Comparison of ENCODE assay signal across 24 mouse cellular contexts in the genomic region with DNA sequence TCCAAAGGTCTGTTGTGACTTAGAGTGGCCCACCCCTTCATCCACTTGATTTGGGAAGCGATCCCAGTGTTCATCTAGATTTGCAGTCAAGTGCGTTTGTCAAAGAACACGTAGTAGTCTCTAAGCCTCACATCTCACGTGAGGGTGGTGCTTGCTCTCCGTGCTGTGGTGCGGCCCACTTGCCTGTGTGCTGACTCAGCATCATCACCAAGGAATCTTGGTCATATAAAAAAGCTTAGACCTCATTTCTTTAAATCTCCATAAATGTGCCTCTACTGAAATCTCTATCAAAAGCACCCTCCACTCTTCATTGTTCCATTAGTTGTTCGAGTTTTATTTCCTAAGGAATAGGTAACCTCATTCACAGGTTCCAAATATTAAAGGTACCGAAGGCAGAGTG.
DNase-seq lines count a peak whose midpoint lies in the region; ATAC-seq and TF ChIP-seq lines count a peak whose summit lies in the region.
"Had no signal": no experiment of that assay in that cellular context is flagged by ENCODE, and none has a peak within 500 bp of the region (broad histone marks: within the 10 kb centered on the region; RNA-seq: fewer than 3 reads in every experiment).

No protein-coding gene starts in this region.

- TF ChIP-seq EP300 in CH12.LX (IDR thresholded peaks at IDR 0.05; ENCODE audit: low read length) = no peak

- ATAC-seq in heart, embryonic 12.5 days (ENCODE audit: insufficient number of reproducible peaks, low FRiP score) = no peak
- no peak for ATAC-seq in cerebellum, adult (ENCODE audit: insufficient number of reproducible peaks, low FRiP score, low TSS enrichment)
- ATAC-seq: activated CD4-positive, CD25-positive, alpha-beta regulatory T cell, adult 4 months; forebrain, embryonic 13.5 days; forebrain, embryonic 16.5 days; Patski had no signal

- peak; percentile 24 for DNase-seq in heart, adult 11 months
- no peak for DNase-seq in CH12.LX (ENCODE audit: extremely low read depth)
- DNase-seq in ES-E14 (ENCODE audit: low read depth, low spot score) = no peak
- DNase-seq in layer of hippocampus, adult 9-11 months = no peak
- DNase-seq: adrenal gland, adult 8-10 months; adrenal gland, postnatal 14 days; adrenal gland, postnatal 36 days; cerebellum, adult 11 months; cerebellum, adult 18-20 months; cerebellum, adult 8-10 months; cerebellum, adult 9-11 months; cerebellum, postnatal 14 days; cerebellum, postnatal 36 days; embryo, embryonic 11 days had no signal

- H3K27ac ChIP-seq in heart, embryonic 12.5 days (ENCODE audit: poor library complexity, severe bottlenecking) = no peak overlapping the region
- H3K27ac ChIP-seq in CH12.LX (ENCODE audit: insufficient read depth, low read depth) = no peak overlapping the region
- H3K27ac ChIP-seq in ES-E14 (ENCODE audit: insufficient read depth, low read depth, low read length, poor library complexity, severe bottlenecking) = no peak overlapping the region
- H3K27ac ChIP-seq: embryonic facial prominence, embryonic 13.5 days; embryonic facial prominence, embryonic 15.5 days; forebrain, embryonic 13.5 days had no signal

- H3K79me2 ChIP-seq in CH12.LX (replicated peaks; ENCODE audit: control insufficient read depth, extremely low read depth, insufficient read depth, poor library complexity, severe bottlenecking) = no peaks in the 10 kb centered on the region

- peaks cover 3% of the 10 kb centered on the region; the same call in 1 of the 2 replicates for H3K4me1 ChIP-seq in heart, embryonic 12.5 days (replicated peaks)
- H3K4me1 ChIP-seq in CH12.LX (ENCODE audit: control insufficient read depth in 1 of 2, insufficient read depth in 2 of 2) (no peaks in the 10 kb centered on the region), ES-E14 (ENCODE audit: control insufficient read depth in 2 of 2, insufficient read depth in 2 of 2, low read length in 2 of 2, poor library complexity in 1 of 2) (no peaks in the 10 kb centered on the region)
- H3K4me1 ChIP-seq: embryonic facial prominence, embryonic 15.5 days had no signal

- dilution Hi-C loops in CH12.LX (cut with MboI; ENCODE audit: extremely low pct_ligation_motif_present, extremely low pct_unique_long_range_greater_than_20kb, low sequenced_read_pairs) = no loop called here

- H3K9ac ChIP-seq in heart, embryonic 12.5 days = no peak overlapping the region
- no peak overlapping the region for H3K9ac ChIP-seq in CH12.LX (ENCODE audit: insufficient read depth, low read depth)
- no peak overlapping the region for H3K9ac ChIP-seq in ES-E14 (ENCODE audit: insufficient read depth, low read depth, low read length, poor library complexity, severe bottlenecking)
- H3K9ac ChIP-seq: embryonic facial prominence, embryonic 13.5 days; embryonic facial prominence, embryonic 15.5 days; forebrain, embryonic 13.5 days had no signal

- H3K27me3 ChIP-seq in heart, embryonic 12.5 days (replicated peaks) = no peaks in the 10 kb centered on the region
- no peaks in the 10 kb centered on the region for H3K27me3 ChIP-seq in CH12.LX (replicated peaks)
- H3K27me3 ChIP-seq: embryonic facial prominence, embryonic 13.5 days; embryonic facial prominence, embryonic 15.5 days; Patski had no signal

- H3K4me2 ChIP-seq in heart, embryonic 12.5 days = no peak overlapping the region
- H3K4me2 ChIP-seq in CH12.LX (ENCODE audit: insufficient read depth, low read depth, poor library complexity, severe bottlenecking) = no peak overlapping the region
- H3K4me2 ChIP-seq: embryonic facial prominence, embryonic 13.5 days; embryonic facial prominence, embryonic 15.5 days; forebrain, embryonic 13.5 days had no signal

- no peaks in the 10 kb centered on the region for H3K36me3 ChIP-seq in heart, embryonic 12.5 days
- H3K36me3 ChIP-seq in CH12.LX (replicated peaks in 1 of 2; ENCODE audit: control insufficient read depth in 1 of 2, insufficient read depth in 1 of 2, low read length in 1 of 2) (peaks cover 64 to 97% of the 10 kb centered on the region in 2 experiments), ES-E14 (ENCODE audit: control insufficient read depth, insufficient read depth, low read length, poor library complexity, severe bottlenecking) (no peaks in the 10 kb centered on the region)
- H3K36me3 ChIP-seq: embryonic facial prominence, embryonic 13.5 days; embryonic facial prominence, embryonic 15.5 days; forebrain, embryonic 10.5 days had no signal

- no peak for TF ChIP-seq CTCF in CH12.LX (conservative IDR thresholded peaks at IDR 0.05 in 1 of 2, IDR thresholded peaks at IDR 0.05 in 1 of 2; ENCODE audit: low read depth in 2 of 2, low read length in 2 of 2)

- no peak for TF ChIP-seq RAD21 in CH12.LX (IDR thresholded peaks at IDR 0.05; ENCODE audit: low read depth, low read length)

- TF ChIP-seq POLR2A in CH12.LX (IDR thresholded peaks at IDR 0.05; ENCODE audit: low read depth, low read length) = no peak

- H3K4me3 ChIP-seq in heart, embryonic 12.5 days = no peak overlapping the region
- H3K4me3 ChIP-seq in CH12.LX (replicated peaks in 1 of 3; ENCODE audit: low read depth in 2 of 3, low read length in 2 of 3, poor library complexity in 1 of 3) (no peak overlapping the region), ES-E14 (ENCODE audit: insufficient read depth in 1 of 2, low read depth in 1 of 2, low read length in 2 of 2, poor library complexity in 1 of 2, severe bottlenecking in 1 of 2) (no peak overlapping the region)
- H3K4me3 ChIP-seq: embryonic facial prominence, embryonic 13.5 days; embryonic facial prominence, embryonic 15.5 days; erythroblast, embryonic 14.5 days; forebrain, embryonic 10.5 days; forebrain, embryonic 13.5 days had no signal

- H3K9me3 ChIP-seq in heart, embryonic 12.5 days (replicated peaks) = no peaks in the 10 kb centered on the region
- peaks cover 11% of the 10 kb centered on the region for H3K9me3 ChIP-seq in CH12.LX (replicated peaks; ENCODE audit: low read length)
- no peaks in the 10 kb centered on the region for H3K9me3 ChIP-seq in ES-E14 (ENCODE audit: control insufficient read depth, insufficient read depth, low read depth, low read length)
- H3K9me3 ChIP-seq: embryonic facial prominence, embryonic 13.5 days; embryonic facial prominence, embryonic 15.5 days; forebrain, embryonic 10.5 days; forebrain, embryonic 13.5 days had no signal

- 82% methylated on average over 8 of the region's 8 CpGs for WGBS in heart, embryonic 12.5 days

- in situ Hi-C loops in CH12.LX (cut with MboI; ENCODE audit: low pct_ligation_motif_present, low pct_unique_long_range_greater_than_20kb, low sequenced_read_pairs) (no loop called here), ES-E14 (cut with MboI; ENCODE audit: low sequenced_read_pairs in 2 of 2, unreplicated experiment in 2 of 2) (loop anchor here in 1 of 2 experiments (10.0 kb wide), 1 partner anchor 528 kb away; no protein-coding TSS in a partner anchor)

TF ChIP-seq in CH12.LX, 34 proteins besides CTCF, POLR2A, EP300 and RAD21:
- TF ChIP-seq MAFK (IDR thresholded peaks at IDR 0.05; ENCODE audit: insufficient replicate concordance, low read length) (peak; percentile 75), JUND (conservative IDR thresholded peaks at IDR 0.05; ENCODE audit: low read depth, low read length) (no peak), MXI1 (IDR thresholded peaks at IDR 0.05; ENCODE audit: low read depth, low read length) (no peak), NRF1 (IDR thresholded peaks at IDR 0.05; ENCODE audit: low read depth, low read length) (no peak), CHD1 (IDR thresholded peaks at IDR 0.05; ENCODE audit: low read depth, low read length) (no peak)

TF ChIP-seq in ES-E14, 5 proteins besides CTCF, POLR2A, EP300 and RAD21:
- TF ChIP-seq CHD2 (IDR thresholded peaks at IDR 0.05; ENCODE audit: low read depth, low read length) (no peak), ZNF384 (IDR thresholded peaks at IDR 0.05; ENCODE audit: low read depth, low read length) (no peak), MAFK (IDR thresholded peaks at IDR 0.05; ENCODE audit: insufficient read depth, low read depth, low read length) (peak; percentile 75), ZC3H11A (IDR thresholded peaks at IDR 0.05; ENCODE audit: borderline replicate concordance, low read depth, low read length) (no peak)
